Mouse (Mus musculus) heart, postnatal 14 days (tissue): ENCODE results near the gene Lst1. TPM values are rescaled to one million over a fixed set of nuclear protein-coding genes. Genes with fewer than 3 reads are reported as not detected.

Experiments
- DNase-seq, 2 experiments: peaks; one replicate each; pipeline ENCODE4 v3.0.0; 2021 to 2022
- intact Hi-C: fragments of 180-260 bp; cut with DNase I; formaldehyde crosslinking; loops from one replicate; pipeline ENCODE4 v1.15.1; 2025
- total RNA-seq, 2 experiments: library from RNA; stranded (reverse); gene quantifications; 2 replicates each; pipeline ENCODE4 v1.2.3; 2021

The Lst1 gene
- total RNA-seq, 2 experiments from 2014 or later, result 3.8 to 4.0 TPM

DNA sequence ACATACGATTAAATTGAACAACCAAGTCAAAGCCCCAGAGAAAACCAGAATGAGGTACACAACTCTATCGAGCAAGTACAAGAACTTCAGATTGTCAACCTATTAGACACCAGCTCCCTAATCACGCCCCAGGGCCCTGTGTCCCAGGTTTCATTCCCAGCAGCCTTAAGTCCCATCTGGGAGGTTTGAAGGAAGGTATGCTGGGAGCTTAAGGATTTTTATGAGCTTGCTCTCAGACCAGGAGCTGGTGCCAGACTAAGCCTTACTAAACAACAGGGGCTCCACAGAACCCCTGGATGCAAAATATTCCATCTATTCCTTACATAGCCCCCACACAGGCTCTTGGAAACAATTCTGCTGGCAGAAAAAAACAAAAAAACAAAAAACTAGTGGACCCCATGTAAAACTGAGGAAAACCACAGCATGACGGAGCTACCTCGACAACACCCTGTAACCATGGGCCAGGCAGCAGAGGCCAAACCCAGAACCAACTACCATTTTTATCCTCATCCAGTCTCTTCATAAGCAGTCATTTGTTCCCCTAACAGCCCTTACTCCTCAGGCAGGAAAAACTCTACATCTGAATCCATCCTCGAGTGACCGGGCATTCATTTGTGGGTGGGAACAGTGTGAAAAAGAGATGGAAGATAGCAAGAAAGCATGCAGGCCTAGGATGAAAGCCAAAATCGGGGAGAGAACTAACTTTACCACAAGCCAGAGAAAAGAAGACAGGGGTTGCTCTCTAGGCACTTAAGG is 24.7 kb downstream of the Lst1 start:
- intact Hi-C loops, result loop anchor here (1.0 to 5.0 kb wide), 2 partner anchors 27 to 36 kb away; partner anchors contain the start of gene D17H6S53E
- no peak for DNase-seq

DNA sequence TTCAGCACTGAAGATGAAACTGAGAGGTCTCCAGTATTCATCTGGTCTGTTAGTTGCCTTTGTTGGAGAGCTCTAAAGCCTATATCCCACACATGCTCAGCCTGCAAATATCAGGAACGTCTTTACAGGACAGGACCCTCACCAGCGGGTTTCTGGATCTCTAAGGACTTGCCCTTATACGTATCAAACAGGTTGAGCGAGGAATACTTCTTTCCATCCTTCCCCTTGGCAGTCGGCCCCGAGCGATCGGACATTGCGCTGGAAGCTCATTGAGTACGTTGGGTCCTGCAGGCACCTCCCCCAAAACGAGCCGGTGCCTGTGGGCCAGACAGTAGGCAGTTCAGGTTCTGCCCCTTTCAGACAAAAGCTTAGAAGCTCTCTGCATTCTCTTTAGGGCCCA is 25.5 kb downstream of the Lst1 start:
- DNase-seq, result peak in 1 of 2 experiments; percentile 51
- intact Hi-C loops, result loop anchor here (1.0 to 5.0 kb wide), 2 partner anchors 26 to 35 kb away; partner anchors contain the start of gene D17H6S53E

DNA sequence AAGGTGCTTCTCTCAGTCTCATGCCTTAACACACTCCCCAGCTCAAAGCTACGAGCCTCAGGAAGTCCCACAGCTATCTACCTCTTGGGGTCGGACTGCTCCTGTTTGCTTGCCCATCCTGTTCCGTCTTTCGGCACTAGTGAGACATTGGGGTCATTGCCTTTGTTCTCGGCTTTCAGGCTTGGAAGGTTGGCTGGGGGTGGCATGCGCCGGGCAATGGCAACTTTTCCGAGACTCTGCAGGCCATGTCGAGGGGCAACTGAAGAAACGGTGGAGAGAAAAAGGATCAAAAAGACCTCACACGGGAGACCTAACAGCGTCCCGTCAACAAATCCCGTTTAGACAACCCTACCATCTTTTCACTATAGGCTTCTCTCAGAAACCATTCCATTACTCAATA is 26.1 kb downstream of the Lst1 start:
- DNase-seq, result no peak
- intact Hi-C loops, result loop anchor here (5.0 kb wide), 1 partner anchor 35 kb away; the partner anchor contains the start of gene D17H6S53E

DNA sequence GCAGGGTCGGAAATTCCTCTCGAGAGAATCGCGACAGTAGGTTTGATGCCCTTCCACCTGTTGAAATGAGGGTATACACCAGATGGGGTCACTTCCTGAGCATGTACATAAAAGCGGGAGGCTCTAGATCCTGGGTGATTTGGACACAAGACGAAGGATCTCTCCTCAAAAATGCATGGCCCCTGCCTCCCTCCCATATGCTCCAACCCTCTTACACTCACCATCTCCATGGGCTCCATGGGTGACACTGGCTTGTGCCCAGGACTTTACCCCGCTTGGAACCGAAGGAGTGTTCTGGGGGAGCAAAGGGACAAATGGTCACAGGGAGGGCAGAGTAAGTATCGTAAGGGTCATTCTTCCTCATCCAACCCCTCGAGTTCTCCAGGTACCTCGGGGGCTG is 26.8 kb downstream of the Lst1 start:
- intact Hi-C loops, result loop anchor here (5.0 kb wide), 1 partner anchor 34 kb away; the partner anchor contains the start of gene D17H6S53E
- DNase-seq, result no peak

DNA sequence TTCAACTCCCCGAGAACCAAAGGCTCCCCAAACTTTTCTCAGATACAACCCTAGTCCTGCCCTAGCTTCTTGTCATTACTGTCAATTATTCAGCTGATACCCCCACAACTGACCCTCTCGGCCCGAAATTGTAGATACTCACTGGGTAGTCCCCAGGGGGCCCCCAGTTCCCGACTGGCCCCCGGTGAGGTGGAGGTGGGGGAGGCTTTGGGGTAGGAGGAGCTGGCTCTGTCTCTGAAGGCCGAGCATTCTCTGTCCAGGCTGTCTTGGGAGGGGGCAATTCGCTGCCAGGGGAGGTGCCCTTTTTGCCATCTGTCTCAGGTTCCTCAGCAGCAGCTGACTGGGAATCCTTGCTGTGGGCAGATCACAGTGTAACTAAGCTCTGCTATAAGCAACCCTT is 28.6 kb downstream of the Lst1 start:
- intact Hi-C loops, result loop anchor here (5.0 to 10.0 kb wide), 2 partner anchors 32 to 1045 kb away; partner anchors contain the start of genes D17H6S53E and H2-DMa
- no peak for DNase-seq

DNA sequence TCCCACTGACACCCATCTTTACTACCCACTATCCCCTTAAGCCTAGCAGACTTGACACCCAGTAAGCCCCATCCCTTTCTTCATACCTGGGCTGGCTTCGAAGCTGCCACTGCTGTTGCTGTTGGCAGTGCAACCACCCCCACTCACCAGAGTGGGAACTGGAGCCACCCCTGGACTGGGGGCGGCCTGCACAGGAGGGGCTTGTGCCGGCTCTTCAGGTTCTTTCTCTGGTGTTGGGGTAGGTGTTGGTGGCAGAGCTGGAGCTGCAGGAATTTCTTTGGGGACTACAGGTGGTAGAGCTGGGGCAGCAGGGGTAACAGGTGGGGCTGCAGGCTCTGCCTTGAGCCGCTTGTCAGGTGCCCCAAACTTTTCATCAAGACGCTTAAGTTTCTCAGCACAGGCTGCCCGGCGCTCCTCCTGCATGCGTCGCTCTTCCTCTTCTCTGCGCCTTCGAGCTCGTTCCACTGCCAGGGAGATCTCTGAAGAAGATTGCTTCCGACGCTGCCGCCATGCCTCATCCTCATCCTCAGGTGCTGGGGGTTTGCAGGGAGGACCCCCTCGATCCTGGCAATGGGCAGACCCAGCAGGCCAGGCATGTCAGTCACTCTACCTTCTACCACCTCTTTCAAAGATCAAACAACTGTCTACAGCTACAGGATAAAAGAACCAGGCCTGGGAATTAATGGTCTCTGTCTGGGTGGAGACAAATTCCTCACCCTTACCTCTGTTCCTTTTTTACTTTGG is 29.2 kb downstream of the Lst1 start:
- intact Hi-C loops, result loop anchor here (10.0 kb wide), 1 partner anchor 1044 kb away; the partner anchor contains the start of gene H2-DMa
- no peak for DNase-seq

DNA sequence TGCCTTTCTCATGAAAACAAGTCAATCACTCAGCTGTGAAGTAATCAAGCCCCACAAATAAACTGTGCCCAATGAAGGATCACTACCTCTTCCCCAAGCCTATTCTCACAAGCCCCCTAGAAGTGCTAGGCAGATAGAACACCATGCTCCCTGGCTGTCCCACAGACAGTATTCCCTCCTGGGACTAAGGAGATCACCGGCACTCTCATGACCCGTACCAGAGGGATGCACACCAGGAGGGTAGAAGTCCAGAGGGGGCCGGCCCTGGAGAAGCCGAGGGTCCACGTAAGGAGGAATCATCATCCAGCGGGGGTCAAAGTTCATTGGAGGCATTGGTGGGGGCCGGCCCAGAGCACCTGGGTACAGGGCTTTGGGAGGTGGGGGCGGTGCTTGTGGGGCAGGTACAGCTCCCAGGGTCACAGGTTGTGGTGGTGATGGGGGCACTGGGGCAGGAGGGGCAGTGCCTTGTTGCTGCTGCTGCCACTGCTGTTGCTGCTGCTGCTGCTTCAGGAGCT is 30.5 kb downstream of the Lst1 start:
- no peak for DNase-seq
- intact Hi-C loops, result loop anchor here (2.0 to 10.0 kb wide), 2 partner anchors 15 to 1043 kb away; partner anchors contain the start of gene H2-DMa

DNA sequence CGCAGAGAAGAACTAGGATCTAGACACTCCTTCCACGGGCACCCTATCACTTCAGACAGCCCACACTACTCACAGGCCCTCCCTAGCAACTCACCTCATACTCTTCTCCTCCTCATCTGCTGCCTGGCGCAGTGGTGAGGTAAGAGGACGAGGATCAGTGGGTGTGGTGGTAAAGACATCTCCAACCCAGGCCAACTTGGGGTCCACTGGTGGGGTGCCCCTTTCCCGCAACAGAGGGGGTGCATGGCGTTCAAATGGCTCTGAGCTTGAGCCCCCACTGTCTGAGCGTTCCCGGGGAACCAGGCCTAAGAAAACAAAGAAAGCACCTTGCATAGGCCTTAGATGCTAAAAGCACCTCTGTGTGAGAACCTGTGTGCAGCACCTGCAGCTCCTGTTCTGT is 31.0 kb downstream of the Lst1 start:
- intact Hi-C loops, result loop anchor here (2.0 to 10.0 kb wide), 2 partner anchors 14 to 1042 kb away; partner anchors contain the start of gene H2-DMa
- DNase-seq, result no peak

DNA sequence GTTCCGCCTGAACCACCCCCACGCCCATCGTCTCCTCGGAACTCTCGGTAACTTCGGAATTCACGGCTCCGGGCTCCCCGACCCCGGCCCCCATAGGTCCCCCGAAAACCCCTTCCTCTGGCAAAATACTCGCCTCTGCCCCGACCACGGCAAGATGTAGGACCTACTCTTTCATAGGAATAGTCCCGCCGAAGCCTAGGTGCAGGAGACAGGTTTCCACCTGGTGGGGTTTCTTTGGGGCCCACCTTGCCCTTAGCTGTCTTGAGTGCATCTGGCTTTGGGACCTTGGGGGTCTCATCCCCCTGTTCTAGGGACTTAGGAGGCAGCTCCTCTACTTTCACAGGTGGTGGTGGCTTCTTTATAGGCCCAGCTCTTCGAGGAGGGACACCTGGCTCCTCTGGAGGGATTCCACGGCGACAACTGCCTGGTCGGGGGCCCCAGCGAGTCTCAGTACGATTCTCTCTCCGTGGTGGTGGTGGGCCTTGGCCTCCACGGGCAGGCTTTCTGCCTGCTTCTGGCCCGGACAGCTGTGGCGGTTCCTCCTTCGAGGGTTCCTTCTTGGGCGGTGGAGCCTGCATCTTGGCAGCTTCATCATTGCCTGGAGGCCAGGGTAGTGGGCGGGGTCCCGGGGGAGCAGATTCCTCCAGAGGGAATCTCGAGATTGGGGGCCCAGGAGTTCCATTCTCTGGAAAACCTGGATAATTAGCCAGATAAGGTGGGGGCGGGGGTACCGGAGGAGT is 31.6 kb downstream of the Lst1 start:
- intact Hi-C loops, result loop anchor here (2.0 to 10.0 kb wide), 2 partner anchors 14 to 1042 kb away; partner anchors contain the start of gene H2-DMa
- no peak for DNase-seq

DNA sequence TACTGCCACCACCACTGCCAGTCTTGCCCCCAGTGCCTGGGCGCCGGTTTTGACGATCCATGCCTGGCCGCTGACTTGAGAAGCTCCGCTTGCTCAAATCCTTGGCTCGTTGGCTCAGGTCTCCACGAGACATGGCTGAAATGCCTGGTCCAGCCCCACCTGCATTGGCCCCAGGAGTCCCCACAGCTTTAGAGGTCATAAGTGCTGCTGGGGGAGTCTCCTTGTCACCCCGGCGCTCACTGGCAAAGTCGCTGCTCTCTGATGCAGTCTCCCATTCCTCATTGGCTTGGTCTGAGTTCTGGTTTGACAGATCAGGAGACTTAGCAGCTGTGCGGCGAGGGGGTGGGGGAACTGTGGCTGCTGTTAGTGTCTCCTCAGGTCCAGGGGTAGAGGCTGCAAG is 32.8 kb downstream of the Lst1 start:
- intact Hi-C loops, result loop anchor here (10.0 kb wide), 1 partner anchor 1041 kb away; the partner anchor contains the start of gene H2-DMa
- DNase-seq, result no peak

DNA sequence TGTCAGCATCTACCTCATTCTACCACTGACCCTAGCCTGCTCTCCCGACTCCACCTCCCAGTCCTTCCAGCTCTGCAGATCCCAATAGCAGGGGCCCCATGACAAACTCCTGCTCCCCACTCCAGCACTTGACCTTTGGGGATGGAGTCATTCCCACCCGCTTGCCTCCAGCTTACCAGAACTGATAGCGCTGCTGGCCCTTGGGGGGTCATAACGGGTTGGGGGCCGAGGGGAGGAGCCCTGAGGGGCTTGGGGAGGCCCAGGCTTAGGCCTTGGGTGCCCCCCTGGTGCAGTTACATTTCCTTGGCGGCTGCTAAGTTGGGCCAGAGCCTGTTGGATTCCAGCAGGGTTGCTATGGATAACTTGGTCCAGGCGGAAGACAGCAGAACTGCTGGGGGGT is 33.6 kb downstream of the Lst1 start:
- DNase-seq, result no peak
- intact Hi-C loops, result loop anchor here (10.0 kb wide), 1 partner anchor 1040 kb away; the partner anchor contains the start of gene H2-DMa

DNA sequence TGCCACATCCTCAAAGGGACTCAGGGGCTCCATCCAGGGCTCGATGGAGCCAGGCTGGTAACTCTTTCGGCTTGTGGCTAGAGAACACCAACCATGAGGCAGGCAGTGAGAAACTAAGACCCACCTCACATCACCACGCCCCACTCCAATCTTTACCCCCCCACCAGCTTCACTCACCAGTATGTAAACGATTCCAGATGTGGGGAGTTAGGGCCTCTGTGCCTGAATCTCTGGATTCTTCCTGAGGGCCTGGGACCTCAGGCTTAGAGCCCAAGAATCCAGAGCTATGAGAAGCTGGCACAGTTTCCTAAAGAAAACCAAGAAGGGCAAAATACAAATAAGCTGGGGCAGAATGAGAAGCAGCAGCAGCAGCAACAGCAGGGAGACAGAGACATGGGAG is 34.3 kb downstream of the Lst1 start:
- intact Hi-C loops, result loop anchor here (10.0 kb wide), 1 partner anchor 1039 kb away; the partner anchor contains the start of gene H2-DMa
- no peak for DNase-seq

DNA sequence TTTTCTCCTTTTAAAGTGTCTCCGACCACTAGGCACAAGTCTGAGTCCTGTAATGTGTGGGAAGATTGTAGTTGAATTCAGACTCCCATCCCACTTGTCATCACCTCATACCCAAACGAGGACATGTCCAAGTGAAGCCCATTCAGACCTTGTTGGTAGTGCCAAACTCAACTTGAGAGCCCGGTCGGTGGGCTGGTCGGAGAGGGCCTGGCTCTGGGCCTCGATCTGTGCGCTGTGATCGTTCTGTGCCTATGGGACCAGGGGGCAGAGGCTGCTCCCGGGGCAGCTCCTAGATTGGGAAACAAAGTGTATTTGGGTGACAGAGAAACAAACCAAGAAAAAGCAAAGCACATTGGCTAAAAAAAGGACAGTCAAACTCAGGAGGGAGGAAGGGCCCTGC is 35.2 kb downstream of the Lst1 start:
- intact Hi-C loops, result loop anchor here (10.0 kb wide), 1 partner anchor 1038 kb away; the partner anchor contains the start of gene H2-DMa
- DNase-seq, result no peak

DNA sequence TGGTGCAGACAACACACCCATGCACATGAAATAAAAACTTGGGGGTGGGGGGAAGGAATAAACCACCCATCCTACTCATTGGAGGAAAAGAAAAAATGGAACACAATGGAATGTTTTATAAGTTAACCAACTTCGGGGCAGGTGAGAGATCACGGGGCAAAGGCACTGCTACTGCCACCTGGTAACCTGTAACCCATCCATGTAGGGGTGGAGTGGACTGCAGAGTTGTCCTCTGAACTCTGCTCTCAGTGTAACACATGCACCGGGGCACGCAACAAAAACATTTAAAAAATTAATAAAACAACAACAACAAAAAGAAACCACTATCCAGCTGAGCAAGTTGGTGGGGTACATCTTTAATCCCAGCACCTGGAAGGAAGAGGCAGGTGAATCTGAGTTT is 36.1 kb downstream of the Lst1 start:
- intact Hi-C loops, result loop anchor here (10.0 kb wide), 1 partner anchor 1037 kb away; the partner anchor contains the start of gene H2-DMa

DNA sequence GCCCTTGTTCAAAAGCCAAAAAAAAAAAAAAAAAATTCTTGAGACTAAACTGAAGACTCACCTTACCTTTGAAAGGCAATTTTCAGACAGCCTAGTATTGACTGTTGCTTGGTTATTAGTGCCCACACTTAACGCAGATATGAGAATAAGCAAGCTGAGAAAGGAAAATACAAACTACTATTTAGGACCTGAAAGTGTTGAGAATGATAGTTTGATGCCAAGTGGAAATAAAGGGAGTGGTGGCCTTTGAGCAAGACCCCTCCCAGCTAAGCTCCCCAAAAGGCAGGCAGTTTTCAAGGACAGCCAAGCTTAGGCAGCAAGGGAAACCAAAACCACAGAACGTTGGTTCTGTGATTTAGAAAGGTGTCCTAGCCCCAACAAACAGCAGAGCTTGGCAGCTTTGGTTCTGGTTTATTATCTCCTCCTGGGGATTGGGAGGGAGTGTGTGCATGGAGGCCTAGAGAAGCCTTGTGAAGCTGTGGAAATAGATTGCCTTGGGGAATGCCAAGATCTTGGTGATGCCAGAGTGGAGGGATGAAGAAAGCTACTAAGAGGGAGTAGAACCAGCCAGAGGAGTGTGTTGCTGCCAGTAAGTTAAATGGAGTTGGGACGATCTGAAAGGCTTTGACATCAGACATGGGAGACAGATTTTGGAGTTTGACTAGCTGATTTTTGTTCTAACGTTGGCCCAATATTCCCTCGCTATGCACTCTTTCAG is 40.2 kb downstream of the Lst1 start:
- DNase-seq, result no peak
- intact Hi-C loops, result no loop called here

More for the DNA sequence above, 36.1 kb downstream of the Lst1 start:
- no peak for DNase-seq

DNA sequence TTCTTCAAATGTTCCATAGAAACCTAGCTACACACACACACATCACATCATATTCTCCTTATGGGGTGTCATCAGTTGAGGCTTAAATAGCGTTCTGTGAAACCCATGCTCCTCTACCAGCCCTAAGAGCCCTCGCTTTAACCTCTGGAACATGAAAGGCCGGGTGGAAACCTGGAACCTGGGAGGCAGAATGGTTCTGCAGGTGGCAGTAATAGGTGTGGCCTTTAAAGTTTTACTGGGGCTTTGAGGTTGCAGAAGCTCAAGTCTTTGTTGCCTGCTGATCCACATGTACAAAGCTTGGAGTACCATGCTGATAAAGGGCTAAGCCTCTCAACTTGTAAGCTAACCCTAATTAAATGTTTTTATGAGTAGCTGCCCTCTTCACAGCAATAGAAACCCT is 40.9 kb downstream of the Lst1 start:
- DNase-seq, result no peak
- intact Hi-C loops, result no loop called here

DNA sequence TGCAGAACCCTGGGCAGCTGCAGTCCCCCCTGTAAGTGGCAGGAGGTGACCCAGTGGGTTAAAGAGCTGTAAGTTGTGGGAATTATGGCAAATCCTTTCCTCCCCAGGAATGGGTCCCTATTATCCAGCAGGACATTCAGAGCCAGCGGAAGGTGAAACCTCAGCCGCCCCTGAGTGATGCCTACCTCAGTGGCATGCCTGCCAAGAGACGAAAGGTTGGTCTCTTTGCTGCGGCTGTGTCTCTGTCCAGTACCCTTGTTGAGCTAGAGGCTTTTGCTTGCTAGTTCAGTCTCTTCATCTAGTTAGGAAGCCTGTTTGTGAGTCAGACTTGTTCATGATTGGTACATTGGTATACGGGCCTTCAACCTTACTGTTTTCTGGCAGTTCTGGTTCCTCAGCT is 42.1 kb downstream of the Lst1 start:
- intact Hi-C loops, result no loop called here
- no peak for DNase-seq

DNA sequence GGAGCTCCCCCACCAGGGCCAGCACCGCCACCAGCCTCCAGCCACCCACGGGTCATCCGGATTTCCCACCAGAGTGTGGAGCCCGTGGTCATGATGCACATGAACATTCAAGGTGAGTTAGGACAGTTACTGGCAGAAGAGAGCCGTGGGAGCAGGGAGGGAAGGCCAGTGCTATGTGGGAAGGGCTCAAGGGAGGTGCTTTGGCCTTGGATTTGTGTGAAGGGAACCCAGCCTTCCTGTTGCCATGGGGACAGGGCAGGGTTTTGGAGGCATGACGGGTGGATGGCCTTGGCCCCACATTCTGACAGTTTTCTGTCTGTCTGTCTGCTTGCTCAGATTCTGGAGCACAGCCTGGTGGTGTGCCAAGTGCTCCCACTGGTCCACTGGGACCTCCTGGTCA is 46.3 kb downstream of the Lst1 start:
- intact Hi-C loops, result loop anchor here (2.0 kb wide), 1 partner anchor 15 kb away; no protein-coding TSS in a partner anchor
- no peak for DNase-seq

DNA sequence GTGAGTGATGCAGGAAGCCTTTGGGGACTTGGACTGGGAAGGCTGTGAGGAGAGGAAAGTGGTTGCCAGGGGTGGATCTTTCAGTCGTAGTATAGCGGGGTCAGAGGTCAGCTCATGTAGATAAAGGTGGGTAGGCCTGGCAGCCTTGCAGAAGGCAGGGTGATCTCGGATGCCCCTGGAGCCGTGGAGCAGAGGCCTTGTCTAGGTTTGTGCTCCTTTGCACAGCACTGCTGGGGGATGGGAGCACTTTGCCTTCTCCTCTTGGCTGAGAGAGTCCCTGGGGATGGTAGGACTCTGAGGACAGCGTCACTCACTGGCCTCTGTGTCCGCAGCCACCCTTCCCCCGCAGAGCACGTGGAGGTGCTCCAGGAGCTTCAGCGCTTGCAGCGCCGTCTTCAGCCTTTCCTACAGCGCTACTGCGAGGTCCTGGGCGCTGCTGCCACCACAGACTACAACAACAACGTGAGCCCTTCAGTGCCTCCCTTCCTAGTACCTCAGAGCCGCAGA is 47.7 kb downstream of the Lst1 start:
- intact Hi-C loops, result no loop called here
- DNase-seq, result no peak
